Mouse (Mus musculus) olfactory bulb, adult 2 months (tissue): ENCODE data around the gene Nlrc4.

Experiments used
- CTCF ChIP-seq: fragments of 200-500 bp; IDR thresholded peaks from 2 replicates; pipeline ENCODE4 v1.5.1; 2012; ENCODE audit warnings: low read depth, mild to moderate bottlenecking, low read length, moderate library complexity; ENCODE audit not compliant: insufficient read depth
- POLR2A ChIP-seq: fragments of 200-500 bp; IDR thresholded peaks from 2 replicates; pipeline ENCODE4 v1.6.1; 2012; ENCODE audit warnings: mild to moderate bottlenecking, low read depth, low read length, moderate library complexity; ENCODE audit not compliant: insufficient read depth

DNA sequence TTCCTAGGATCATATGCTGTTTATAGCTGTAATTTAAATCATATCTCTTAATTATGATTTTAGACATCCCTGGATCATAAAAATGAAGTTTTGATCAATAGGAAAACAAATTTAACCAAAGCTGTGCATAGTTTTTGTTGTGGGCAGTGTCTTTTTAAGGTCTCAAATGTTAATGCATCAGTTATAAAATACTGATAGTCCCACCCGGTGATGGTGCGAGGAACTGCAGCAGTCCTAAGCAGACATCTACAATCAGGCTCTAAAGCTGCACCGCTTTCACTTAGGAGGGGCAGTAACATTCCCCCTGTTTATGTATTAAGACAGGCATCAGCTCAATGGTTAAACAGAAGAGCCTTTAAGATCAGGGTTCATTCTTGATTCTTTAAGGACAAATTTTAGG, 69.1 kb downstream of the Nlrc4 start:
- TF ChIP-seq CTCF (no peak), POLR2A (no peak)
